Mouse (Mus musculus) lung, postnatal 0 days (tissue): ENCODE results near the gene Ddx55. TPM values are rescaled to one million over a fixed set of nuclear protein-coding genes. Genes with fewer than 3 reads are reported as not detected.

Experiments used
- ATAC-seq: fragments of 200-750 bp; cut with Nextera tagmentation; 2 replicates; pipeline ENCODE4 v1.8.0; 2017; ENCODE audit warnings: moderate library complexity
- DNase-seq: peaks from one replicate; pipeline ENCODE4 v3.0.0-alpha.2; 2016; ENCODE audit warnings: low spot score
- H3K27ac ChIP-seq: fragments of 300-500 bp; sonication (generic); 2 replicates; pipeline ENCODE4 v1.5.1; 2014; ENCODE audit warnings: antibody characterized with exemption, mild to moderate bottlenecking, low read length, mixed read lengths
- H3K27me3 ChIP-seq: fragments of 300-500 bp; sonication (generic); replicated peaks from 2 replicates; pipeline ENCODE4 v1.6.1; 2014; ENCODE audit warnings: low read length, mixed read lengths; ENCODE audit not compliant: insufficient read depth
- H3K36me3 ChIP-seq: fragments of 300-500 bp; sonication (generic); 2 replicates; pipeline ENCODE4 v1.6.1; 2014; ENCODE audit warnings: low read length, mixed read lengths; ENCODE audit not compliant: insufficient read depth
- H3K4me1 ChIP-seq: fragments of 300-500 bp; sonication (generic); 2 replicates; pipeline ENCODE4 v1.6.1; 2014; ENCODE audit warnings: antibody characterized with exemption, low read depth, low read length, mixed read lengths; ENCODE audit not compliant: insufficient read depth
- H3K4me2 ChIP-seq: fragments of 300-500 bp; sonication (generic); replicated peaks from 2 replicates; pipeline ENCODE4 v1.6.1; 2014; ENCODE audit warnings: low read depth, mild to moderate bottlenecking, low read length, moderate library complexity, mixed read lengths
- H3K4me3 ChIP-seq: fragments of 300-500 bp; sonication (generic); 2 replicates; pipeline ENCODE4 v1.5.1; 2014; ENCODE audit warnings: low read depth, low read length
- H3K9ac ChIP-seq: fragments of 300-500 bp; sonication (generic); replicated peaks from 2 replicates; pipeline ENCODE4 v1.6.1; 2014; ENCODE audit warnings: low read depth, mild to moderate bottlenecking
- H3K9me3 ChIP-seq: fragments of 300-500 bp; sonication (generic); 2 replicates; pipeline ENCODE4 v1.6.1; 2016; ENCODE audit warnings: low read length, mixed read lengths
- CTCF ChIP-seq: IDR thresholded peaks from 2 replicates; pipeline ENCODE4 v1.5.1; 2016; ENCODE audit warnings: antibody characterized with exemption, mild to moderate bottlenecking
- EP300 ChIP-seq: IDR thresholded peaks from 2 replicates; pipeline ENCODE4 v1.6.1; 2016; ENCODE audit warnings: antibody characterized with exemption, mild to moderate bottlenecking, control low read depth
- WGBS: fragments of 180-500 bp; shearing (Covaris S2); extraction: QIAGEN DNeasy Blood & Tissue Kit; methylation state at CpG from one replicate; pipeline ENCODE4 v1.1.7; 2014; 5-methylcytosine and 5-hydroxymethylcytosine counted together
- polyA plus RNA-seq: library from polyadenylated mRNA; unstranded; fragments of >200 nt; fragmentation: Nextera tagmentation; extraction: Ambion mirVana; gene quantifications from 2 replicates; pipeline ENCODE4 v1.2.1, GENCODE M21; 2015

Gene Ddx55
- polyA plus RNA-seq, 1 experiment from 2014 or later, result 6.3 TPM

- ATAC-seq (no peak), DNase-seq (peak; percentile 6)
- H3K27ac ChIP-seq, result no peak overlapping the region
- H3K4me1 ChIP-seq, result no peaks in the 10 kb centered on the region
- H3K9ac ChIP-seq, result no peak overlapping the region
- TF ChIP-seq EP300 (no peak), CTCF (peak; percentile 67)
- H3K9me3 ChIP-seq, result no peaks in the 10 kb centered on the region
- H3K4me2 ChIP-seq, result no peak overlapping the region
- no peaks in the 10 kb centered on the region for H3K36me3 ChIP-seq
- WGBS, result 54% methylated on average over 5 of the region's 5 CpGs
- H3K27me3 ChIP-seq, result no peaks in the 10 kb centered on the region
- H3K4me3 ChIP-seq, result no peak overlapping the region
Measured at GRCm38 (mm10) chr5:124602349-124602748, 49.7 kb downstream of the Ddx55 start.

GRCm38 (mm10) chr5:124604296-124604695, 51.6 kb downstream of the Ddx55 start:
- WGBS, result 73% methylated on average over 4 of the region's 4 CpGs
- Histone ChIP-seq H3K9ac (no peak overlapping the region), H3K27me3 (no peaks in the 10 kb centered on the region), H3K4me1 (no peaks in the 10 kb centered on the region), H3K36me3 (no peaks in the 10 kb centered on the region), H3K4me3 (no peak overlapping the region), H3K27ac (no peak overlapping the region), H3K9me3 (no peaks in the 10 kb centered on the region), H3K4me2 (no peak overlapping the region)
- ATAC-seq (no peak), DNase-seq (no peak)
- TF ChIP-seq EP300 (no peak), CTCF (no peak)

GRCm38 (mm10) chr5:124605041-124605622, 52.5 kb downstream of the Ddx55 start:
- Histone ChIP-seq H3K4me2 (no peak overlapping the region), H3K9me3 (no peaks in the 10 kb centered on the region), H3K27me3 (no peaks in the 10 kb centered on the region), H3K4me1 (no peaks in the 10 kb centered on the region), H3K4me3 (no peak overlapping the region), H3K27ac (no peak overlapping the region), H3K36me3 (no peaks in the 10 kb centered on the region), H3K9ac (no peak overlapping the region)
- ATAC-seq, result no peak
- TF ChIP-seq CTCF, result no peak
- no peak for TF ChIP-seq EP300
- 79% methylated on average over 17 of the region's 17 CpGs for WGBS
- no peak for DNase-seq

- Histone ChIP-seq H3K4me3 (no peak overlapping the region), H3K27ac (no peak overlapping the region), H3K4me2 (no peak overlapping the region), H3K4me1 (no peaks in the 10 kb centered on the region), H3K36me3 (no peaks in the 10 kb centered on the region), H3K27me3 (no peaks in the 10 kb centered on the region), H3K9me3 (no peaks in the 10 kb centered on the region), H3K9ac (no peak overlapping the region)
- no peak for ATAC-seq
- TF ChIP-seq EP300 (no peak), CTCF (peak; percentile 33)
- no peak for DNase-seq
- 75% methylated on average over 10 of the region's 10 CpGs for WGBS
Measured at GRCm38 (mm10) chr5:124610965-124611364, 58.3 kb downstream of the Ddx55 start.

GRCm38 (mm10) chr5:124614709-124615108, 62.0 kb downstream of the Ddx55 start:
- no peak overlapping the region for H3K9ac ChIP-seq
- ATAC-seq, result peak; percentile 88
- H3K36me3 ChIP-seq, result no peaks in the 10 kb centered on the region
- H3K27ac ChIP-seq, result 0 out of 2 replicates have a peak overlapping the region, but pooled peaks have one; percentile 1
- TF ChIP-seq CTCF (no peak), EP300 (peak; percentile 70)
- 58% methylated on average over 11 of the region's 11 CpGs for WGBS
- DNase-seq, result peak; percentile 62
- no peaks in the 10 kb centered on the region for H3K4me1 ChIP-seq
- H3K9me3 ChIP-seq, result no peaks in the 10 kb centered on the region
- H3K27me3 ChIP-seq, result no peaks in the 10 kb centered on the region
- H3K4me3 ChIP-seq, result no peak overlapping the region
- no peak overlapping the region for H3K4me2 ChIP-seq

- H3K4me3 ChIP-seq, result no peak overlapping the region
- H3K4me1 ChIP-seq, result no peaks in the 10 kb centered on the region
- no peak overlapping the region for H3K27ac ChIP-seq
- 78% methylated on average over 10 of the region's 10 CpGs for WGBS
- DNase-seq (no peak), ATAC-seq (no peak)
- no peaks in the 10 kb centered on the region for H3K36me3 ChIP-seq
- H3K27me3 ChIP-seq, result no peaks in the 10 kb centered on the region
- no peak for TF ChIP-seq CTCF
- H3K9ac ChIP-seq, result no peak overlapping the region
- H3K9me3 ChIP-seq, result no peaks in the 10 kb centered on the region
- no peak overlapping the region for H3K4me2 ChIP-seq
Measured at GRCm38 (mm10) chr5:124618711-124619110, 66.0 kb downstream of the Ddx55 start.

Other genes starting within 250 kb of the Ddx55 start
- gene Mphosph9, start 224.9 kb upstream of the Ddx55 start, polyA plus RNA-seq, result 3.2 and 3.4 TPM in 2 replicates
- gene 2810006K23Rik, start 224.8 kb upstream of the Ddx55 start, polyA plus RNA-seq, result 6.1 and 7.7 TPM in 2 replicates
- 39.3 and 49.3 TPM in 2 replicates for gene Cdk2ap1, start 189.8 kb upstream of the Ddx55 start, polyA plus RNA-seq
- gene Sbno1, start 126.9 kb upstream of the Ddx55 start, polyA plus RNA-seq, result 46.5 and 58.0 TPM in 2 replicates
- gene Kmt5a, start 112.9 kb upstream of the Ddx55 start, polyA plus RNA-seq, result 18.0 and 21.9 TPM in 2 replicates
- 31.5 and 32.7 TPM in 2 replicates for gene Rilpl2, start 74.5 kb upstream of the Ddx55 start, polyA plus RNA-seq
- gene Snrnp35, start 69.7 kb upstream of the Ddx55 start, polyA plus RNA-seq, result 11.7 and 12.8 TPM in 2 replicates
- 24.4 and 26.6 TPM in 2 replicates for gene Rilpl1, start 21.5 kb upstream of the Ddx55 start, polyA plus RNA-seq
- gene Tmed2, start 12.2 kb upstream of the Ddx55 start, polyA plus RNA-seq, result 478 and 479 TPM in 2 replicates
- 44.4 and 46.6 TPM in 2 replicates for gene Eif2b1, start 26.3 kb downstream of the Ddx55 start, polyA plus RNA-seq
- 23.5 and 25.3 TPM in 2 replicates for gene Gtf2h3, start 26.3 kb downstream of the Ddx55 start, polyA plus RNA-seq
- gene Atp6v0a2, start 75.7 kb downstream of the Ddx55 start, polyA plus RNA-seq, result 23.8 and 26.8 TPM in 2 replicates
- gene Dnah10, start 172.2 kb downstream of the Ddx55 start, polyA plus RNA-seq, result 0.95 and 1.0 TPM in 2 replicates